Mouse (Mus musculus) brain, adult 2 months (tissue): ENCODE results near the gene Lmntd2.

ENCODE experiments used
- DNase-seq: peaks from one replicate; pipeline ENCODE4 v3.0.0; 2011; ENCODE audit warnings: low read depth, low spot score

The Lmntd2 gene

GRCm38 (mm10) chr7:141190220-141190619 is 23.7 kb downstream of the Lmntd2 start:
- DNase-seq = no peak

- DNase-seq = no peak
Observed at GRCm38 (mm10) chr7:141188733-141189132, 25.1 kb downstream of the Lmntd2 start.

GRCm38 (mm10) chr7:141188194-141188593 is 25.7 kb downstream of the Lmntd2 start:
- no peak for DNase-seq

- peak; percentile 95 for DNase-seq
Observed at GRCm38 (mm10) chr7:141176173-141176572, 37.7 kb downstream of the Lmntd2 start.

- no peak for DNase-seq
Observed at GRCm38 (mm10) chr7:141175068-141175467, 38.8 kb downstream of the Lmntd2 start.

GRCm38 (mm10) chr7:141173323-141173850 is 40.5 kb downstream of the Lmntd2 start:
- no peak for DNase-seq

GRCm38 (mm10) chr7:141172116-141173006 is 41.5 kb downstream of the Lmntd2 start, which contains the start of gene Rnh1:
Gene Rnh1, minus strand, starts transcription at chr7:141172857.
- DNase-seq = peak; percentile 97

- no peak for DNase-seq
Observed at GRCm38 (mm10) chr7:141169866-141170265, 44.0 kb downstream of the Lmntd2 start.

- no peak for DNase-seq
Observed at GRCm38 (mm10) chr7:141169300-141169699, 44.6 kb downstream of the Lmntd2 start.

GRCm38 (mm10) chr7:141168518-141168953 is 45.3 kb downstream of the Lmntd2 start:
- peak; percentile 84 for DNase-seq

GRCm38 (mm10) chr7:141167901-141168517 is 45.9 kb downstream of the Lmntd2 start:
- DNase-seq = peak; percentile 62

- peak; percentile 61 for DNase-seq
Observed at GRCm38 (mm10) chr7:141164850-141165249, 49.0 kb downstream of the Lmntd2 start.

- no peak for DNase-seq
Observed at GRCm38 (mm10) chr7:141164397-141164796, 49.5 kb downstream of the Lmntd2 start.
